Mouse (Mus musculus): ENCODE measurements around the gene Kazn. TPM values are rescaled to one million over a fixed set of nuclear protein-coding genes. Genes with fewer than 3 reads are reported as not detected.

The Kazn gene
- total RNA-seq, 2 experiments from 2014 or later = not detected

DNA sequence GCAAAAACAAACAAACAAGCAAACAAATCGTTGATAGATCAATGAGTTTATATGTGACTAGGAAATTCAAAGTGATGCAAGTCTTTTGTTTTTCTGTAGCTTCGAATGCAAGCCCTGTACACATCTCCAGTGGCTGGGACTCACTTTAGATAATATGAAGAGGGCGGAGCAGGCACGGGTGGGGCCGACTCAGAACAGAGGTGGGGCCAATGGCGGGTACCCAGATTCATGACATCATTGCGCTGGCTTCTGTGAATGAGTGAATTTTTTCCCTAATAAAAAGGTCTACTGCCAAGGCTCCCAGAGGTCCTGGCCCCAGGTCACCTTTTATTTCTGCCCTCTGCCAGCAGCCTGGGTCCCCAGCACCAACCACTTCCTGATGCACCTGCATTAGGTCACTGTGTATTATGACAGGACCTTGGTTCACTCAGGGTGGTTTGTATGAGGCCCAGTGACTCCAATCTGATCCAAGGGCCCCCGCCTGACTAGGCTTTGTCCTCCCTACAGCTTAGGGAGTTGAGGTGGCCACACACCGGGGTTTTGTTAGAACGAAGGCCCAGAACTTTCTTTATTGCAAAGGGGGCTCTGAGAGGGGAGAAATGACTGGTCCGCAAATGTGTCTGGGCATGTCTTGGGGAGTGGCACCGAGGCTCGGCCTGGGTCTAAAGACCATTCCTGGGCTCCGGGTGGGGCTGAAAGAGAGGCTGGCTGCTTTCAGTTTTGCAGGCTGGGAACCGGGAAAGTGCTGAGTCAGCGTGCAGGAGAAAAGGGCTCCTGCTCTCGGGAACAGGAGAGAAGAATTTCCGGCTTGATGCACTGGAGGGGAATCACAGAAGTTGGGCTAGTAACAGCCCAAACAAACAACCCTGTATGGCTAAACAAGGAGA is 68.1 kb downstream of the Kazn start:
- no peak for ATAC-seq (replicated peaks; ENCODE audit: low FRiP score, poor library complexity, severe bottlenecking)

DNA sequence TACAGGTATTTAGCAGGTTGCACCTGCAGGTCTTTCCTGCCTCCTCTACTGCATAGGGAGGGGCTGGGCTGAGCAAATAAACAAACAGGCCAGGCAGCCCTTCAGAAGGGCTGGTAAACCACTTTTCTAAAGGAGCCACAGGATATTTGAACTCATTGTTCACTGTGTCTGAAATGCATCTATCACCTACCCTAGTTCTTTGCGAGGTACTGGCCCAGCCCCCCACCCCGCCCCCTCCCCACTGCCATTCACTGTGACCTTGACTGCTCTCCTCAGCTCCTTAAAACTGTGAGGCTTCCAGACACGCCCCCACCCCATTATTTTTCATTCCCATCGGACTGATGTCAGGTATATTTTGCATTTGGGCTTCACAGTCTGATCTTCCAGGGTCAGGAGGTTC is 69.6 kb downstream of the Kazn start:
- no peak for ATAC-seq (replicated peaks; ENCODE audit: low FRiP score, poor library complexity, severe bottlenecking)

DNA sequence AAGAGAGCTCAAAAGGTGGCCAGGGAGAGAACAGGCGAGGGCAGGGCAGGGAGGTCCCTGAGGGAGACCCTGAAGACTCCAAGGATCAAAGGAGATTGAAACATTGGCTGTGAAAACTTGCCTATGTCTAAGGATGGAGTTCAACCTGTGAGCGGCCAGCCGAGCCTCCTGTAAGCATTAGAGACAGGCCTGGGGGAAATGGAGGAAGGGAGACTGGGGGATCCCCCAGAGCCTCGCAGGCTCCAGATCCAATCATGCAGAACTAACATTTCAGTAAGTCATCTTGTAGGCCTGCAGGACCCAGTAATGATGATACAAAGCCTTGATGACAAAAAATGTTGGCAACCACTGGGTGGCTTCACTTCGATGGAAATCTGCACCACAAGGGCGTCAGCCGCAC is 70.8 kb downstream of the Kazn start:
- no peak for ATAC-seq (replicated peaks; ENCODE audit: low FRiP score, poor library complexity, severe bottlenecking)

DNA sequence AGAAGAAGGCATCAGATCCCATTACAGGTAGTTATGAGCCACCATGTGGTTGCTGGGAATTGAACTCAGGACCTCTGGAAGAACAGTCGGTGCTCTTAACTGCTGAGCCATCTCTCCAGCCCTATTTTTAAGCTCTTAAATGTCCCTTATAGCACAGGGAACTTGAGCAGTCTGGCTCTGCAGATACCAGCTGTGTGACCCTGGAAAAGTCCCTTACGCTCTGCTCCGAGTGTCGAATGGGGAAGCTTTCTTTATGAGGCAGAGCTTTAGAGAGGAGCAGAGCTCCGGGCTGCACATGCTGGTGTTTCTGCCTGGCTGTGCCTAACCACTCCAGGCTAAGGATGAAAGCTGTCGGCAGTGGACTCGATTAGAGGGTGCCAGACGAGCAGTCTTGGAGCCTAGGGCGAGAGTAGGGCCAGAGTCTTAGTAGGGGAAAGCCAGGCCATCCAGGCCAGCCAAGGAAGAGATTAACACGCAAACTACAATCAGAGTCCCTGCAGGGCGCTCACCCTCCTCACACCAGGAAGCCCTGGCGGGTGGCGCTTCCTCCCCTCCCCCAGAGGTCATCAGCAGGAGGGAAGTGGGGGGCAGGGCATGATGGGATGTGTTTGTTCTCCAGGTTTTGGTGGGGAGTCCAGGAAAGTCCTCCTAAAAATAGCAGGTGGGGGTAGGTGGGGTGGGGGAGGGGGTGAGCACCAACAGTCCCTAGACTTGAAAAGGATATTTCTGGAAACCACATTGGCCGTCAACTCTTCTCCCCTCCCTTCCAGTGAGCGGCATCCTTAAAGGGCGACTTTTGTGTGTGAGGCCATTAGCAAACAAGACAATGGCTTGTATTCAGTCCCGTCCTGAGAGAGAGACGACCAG is 73.1 kb downstream of the Kazn start:
- ATAC-seq (replicated peaks; ENCODE audit: low FRiP score, poor library complexity, severe bottlenecking) = no peak

DNA sequence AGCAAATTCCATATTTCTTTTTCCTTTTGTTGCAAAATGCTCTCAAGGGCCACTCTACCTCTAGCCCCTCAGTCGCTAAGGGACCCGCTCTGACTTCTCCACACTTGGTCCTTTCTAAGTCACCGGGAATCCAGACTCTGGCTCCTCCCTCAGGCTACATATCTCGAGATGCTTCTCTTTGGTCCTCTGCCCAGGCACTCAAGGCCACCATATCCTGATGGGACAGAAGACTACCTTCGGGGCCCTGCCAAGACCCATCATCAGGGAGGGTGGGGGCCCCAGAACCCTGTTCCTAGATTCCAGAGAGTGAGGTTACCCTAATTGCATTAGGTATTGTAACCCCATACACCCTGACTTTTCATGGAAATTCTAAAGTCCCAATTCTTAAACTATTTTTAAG is 73.8 kb downstream of the Kazn start:
- ATAC-seq (replicated peaks; ENCODE audit: low FRiP score, poor library complexity, severe bottlenecking) = no peak

DNA sequence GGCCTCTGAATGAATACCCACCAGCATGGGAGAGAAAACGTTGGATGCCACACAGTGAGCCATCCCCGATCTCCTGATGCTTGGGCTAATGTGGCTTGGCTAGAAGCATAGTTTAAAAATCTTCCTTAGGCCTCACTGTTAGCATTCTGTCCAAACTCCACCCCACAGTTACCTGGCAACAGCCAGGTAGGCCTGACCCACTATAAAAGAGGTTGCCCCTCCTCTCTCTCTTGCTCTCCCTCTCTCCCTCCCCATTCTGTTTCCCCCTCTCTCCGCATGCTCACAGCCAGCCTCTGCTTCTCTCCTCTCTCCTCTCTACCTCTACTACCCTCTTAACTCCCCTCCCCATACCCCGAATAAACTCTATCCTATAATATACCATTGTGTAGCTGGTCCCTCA is 74.8 kb downstream of the Kazn start:
- no peak for ATAC-seq (replicated peaks; ENCODE audit: low FRiP score, poor library complexity, severe bottlenecking)

DNA sequence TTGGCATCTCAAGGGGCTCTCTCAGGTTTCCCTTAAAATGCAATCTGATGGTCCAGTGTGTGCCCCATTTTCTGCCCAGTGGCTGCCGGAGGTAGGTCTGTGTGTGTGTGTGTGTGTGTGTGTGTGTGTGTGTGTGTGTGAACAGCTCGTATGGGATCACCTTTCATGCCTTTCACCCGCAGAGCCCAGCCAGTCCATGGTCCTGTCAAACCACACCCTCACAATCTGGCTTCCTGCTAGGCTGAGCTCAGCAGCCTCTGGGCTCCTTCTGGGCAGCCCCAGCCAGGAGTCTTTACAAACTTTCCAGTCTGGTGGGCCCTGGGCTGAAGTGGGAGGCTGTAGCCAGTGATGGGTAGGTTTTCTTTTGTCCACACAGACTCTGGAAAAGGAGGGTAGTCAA is 75.3 kb downstream of the Kazn start:
- ATAC-seq (replicated peaks; ENCODE audit: low FRiP score, poor library complexity, severe bottlenecking) = no peak

DNA sequence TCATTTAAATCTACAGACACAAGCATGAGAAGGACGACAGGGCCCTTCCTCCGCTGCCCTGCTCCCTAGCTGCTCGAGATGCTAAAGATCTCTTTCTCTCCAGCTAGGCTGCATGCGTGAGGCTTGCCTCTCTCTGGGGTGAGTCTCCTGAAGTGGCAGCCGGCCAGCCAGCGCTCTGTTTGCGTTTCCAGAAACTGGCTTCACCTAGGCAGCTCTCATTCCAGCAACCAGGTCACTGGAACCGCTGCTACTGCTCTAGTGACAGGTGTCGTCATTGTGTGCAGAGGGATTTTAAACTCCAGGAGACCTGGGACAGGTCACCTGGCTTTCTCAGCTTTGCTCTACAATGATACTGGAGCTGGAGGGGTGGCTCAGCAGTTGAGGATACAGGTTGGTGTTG is 76.5 kb downstream of the Kazn start:
- ATAC-seq (replicated peaks; ENCODE audit: low FRiP score, poor library complexity, severe bottlenecking) = no peak

DNA sequence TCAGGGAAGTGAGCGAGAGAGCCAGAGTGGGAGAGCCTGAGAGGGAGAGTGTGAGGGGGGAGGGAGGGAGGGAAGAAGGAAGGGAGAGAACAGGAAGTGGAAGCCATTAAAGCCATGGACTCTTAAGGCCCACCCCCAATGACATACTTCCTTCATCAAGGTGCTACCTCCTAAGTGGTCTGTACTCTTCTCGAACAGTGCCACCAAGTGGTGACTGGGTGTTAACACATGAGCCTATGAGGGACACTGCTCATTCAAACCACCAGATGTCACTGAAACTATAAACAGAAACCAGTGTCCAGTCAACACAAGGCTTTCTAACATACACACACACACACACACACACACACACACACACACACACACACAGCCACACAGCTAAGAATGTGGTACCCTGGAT is 77.1 kb downstream of the Kazn start:
- ATAC-seq (replicated peaks; ENCODE audit: low FRiP score, poor library complexity, severe bottlenecking) = no peak

DNA sequence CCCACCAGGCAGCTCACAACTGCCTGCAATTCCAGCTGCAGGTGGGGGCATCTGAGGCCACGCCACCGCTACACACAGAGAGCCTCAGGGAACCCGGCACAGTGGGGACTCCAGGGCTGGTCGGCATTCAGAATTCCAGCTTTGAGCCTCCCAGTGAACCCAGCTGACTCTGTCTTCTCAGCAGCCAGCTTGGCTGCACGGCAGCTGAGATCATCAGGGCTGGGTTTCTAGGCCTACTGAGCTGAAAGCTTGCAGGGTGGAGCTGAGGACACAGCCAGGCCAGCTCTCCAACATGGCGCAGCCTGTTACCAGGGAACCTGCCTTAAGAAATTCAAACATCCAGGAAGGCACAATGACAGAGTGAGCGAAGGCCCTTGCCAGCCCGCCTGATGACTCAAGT is 79.2 kb downstream of the Kazn start:
- no peak for ATAC-seq (replicated peaks; ENCODE audit: low FRiP score, poor library complexity, severe bottlenecking)

DNA sequence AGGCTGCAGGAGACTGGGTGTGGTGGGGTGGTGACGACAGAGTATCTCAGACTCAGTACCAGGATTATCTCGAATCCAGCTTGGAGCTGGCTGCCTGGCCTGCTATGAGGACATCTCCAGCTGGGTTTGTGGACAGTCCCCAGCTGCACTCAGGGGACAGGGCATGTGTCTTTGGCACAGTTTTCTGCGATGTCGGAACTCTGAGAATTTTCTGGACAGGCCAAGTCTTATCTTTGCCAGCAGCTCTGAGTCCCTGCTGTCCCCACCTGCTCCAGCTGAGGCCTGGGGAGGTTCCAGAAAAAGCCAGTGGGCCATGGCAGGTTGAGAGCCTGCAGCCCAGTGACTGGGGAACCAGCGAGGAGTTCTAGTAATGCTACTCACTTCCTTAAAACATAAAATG is 82.7 kb downstream of the Kazn start:
- no peak for ATAC-seq (replicated peaks; ENCODE audit: low FRiP score, poor library complexity, severe bottlenecking)

DNA sequence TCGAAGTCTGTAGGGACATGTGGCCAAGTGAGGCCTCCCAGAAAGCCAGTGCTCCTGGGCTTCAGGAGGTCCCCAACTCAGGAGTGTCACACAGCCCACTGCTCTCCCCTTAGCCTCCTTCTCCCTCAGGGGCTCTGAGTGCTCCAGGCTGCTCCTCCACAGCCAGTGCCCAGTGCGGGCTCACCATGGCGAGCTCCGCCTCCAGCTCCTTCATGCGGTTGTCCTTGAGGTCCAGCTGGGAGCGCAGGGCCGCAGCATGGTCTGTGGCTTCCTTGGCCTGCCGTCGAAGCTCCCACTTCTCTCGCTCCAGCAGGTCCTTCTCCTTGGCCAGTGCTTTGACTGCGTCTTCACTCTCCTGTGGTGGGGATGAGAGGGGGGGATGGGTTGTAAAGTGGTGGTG is 85.0 kb downstream of the Kazn start:
- ATAC-seq (replicated peaks; ENCODE audit: low FRiP score, poor library complexity, severe bottlenecking) = no peak

DNA sequence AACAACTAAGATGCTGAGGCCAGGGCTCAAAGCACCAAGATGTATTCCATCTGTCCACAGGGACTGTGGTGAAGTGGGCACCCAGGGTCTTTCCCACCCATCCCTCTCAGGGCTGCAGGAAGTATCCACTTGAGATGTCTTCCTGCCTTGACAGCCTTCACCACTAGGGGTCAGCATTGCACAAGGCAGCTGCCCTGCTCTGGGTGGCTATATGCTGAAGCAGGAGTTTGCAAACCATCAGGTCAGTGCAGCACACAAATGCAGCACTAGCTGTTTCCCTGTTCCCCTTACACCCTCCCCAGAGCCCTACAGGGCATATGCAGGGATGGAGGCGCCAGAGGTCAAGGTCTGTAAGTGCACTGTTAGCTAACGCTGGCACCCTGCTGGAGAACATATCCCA is 85.7 kb downstream of the Kazn start:
- ATAC-seq (replicated peaks; ENCODE audit: low FRiP score, poor library complexity, severe bottlenecking) = peak; percentile 75

DNA sequence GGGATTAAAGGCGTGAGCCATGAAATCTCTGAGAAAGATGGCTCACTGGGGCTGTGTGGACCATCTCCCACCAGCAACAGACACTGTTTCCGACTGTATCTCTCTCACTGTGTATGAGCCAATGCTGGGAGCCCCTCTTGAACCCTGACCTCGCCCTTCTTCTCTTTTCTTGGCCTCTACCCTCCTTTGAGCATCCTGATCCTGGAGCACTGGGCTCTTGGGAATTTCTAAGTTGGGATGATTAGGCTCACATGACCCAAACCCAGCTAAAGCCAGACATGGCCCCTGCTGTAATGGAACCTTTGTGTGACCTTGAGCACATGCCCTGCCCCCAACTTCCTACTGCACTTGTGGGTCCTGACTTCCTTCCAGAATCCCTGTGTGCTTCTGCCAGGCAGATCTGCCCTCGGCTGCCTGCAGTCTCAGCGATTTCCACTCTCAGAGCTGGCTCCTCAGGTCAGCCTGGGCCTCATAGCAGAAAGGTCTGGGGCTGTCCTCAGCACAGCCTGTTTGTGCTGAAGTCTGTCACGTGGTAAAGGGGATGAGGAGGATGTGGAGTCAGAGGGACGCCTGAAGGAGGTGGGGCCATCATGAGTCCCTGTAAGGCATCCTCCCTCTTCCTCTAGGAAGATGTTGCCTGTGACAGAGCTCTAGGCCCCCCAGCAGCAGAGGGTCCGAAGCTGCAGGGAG is 86.3 kb downstream of the Kazn start:
- no peak for ATAC-seq (replicated peaks; ENCODE audit: low FRiP score, poor library complexity, severe bottlenecking)

DNA sequence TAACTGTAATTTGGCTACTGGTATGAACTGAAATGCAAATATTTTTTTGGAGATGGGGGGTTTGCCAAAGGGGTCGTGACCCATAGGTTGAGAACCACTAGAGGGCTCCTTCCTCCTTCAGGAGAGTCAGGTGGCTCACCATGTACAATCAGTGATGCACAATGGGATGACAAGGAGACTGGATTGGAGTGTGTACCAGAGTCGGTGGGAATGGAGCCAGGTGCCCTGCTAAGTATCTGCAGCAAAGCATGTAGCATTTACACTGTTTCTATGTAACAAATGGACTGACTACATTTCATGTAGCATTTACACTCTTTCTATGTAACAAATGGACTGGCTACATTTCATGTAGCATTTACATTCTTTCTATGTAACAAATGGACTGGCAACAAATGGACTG is 89.1 kb downstream of the Kazn start:
- ATAC-seq (replicated peaks; ENCODE audit: low FRiP score, poor library complexity, severe bottlenecking) = no peak

DNA sequence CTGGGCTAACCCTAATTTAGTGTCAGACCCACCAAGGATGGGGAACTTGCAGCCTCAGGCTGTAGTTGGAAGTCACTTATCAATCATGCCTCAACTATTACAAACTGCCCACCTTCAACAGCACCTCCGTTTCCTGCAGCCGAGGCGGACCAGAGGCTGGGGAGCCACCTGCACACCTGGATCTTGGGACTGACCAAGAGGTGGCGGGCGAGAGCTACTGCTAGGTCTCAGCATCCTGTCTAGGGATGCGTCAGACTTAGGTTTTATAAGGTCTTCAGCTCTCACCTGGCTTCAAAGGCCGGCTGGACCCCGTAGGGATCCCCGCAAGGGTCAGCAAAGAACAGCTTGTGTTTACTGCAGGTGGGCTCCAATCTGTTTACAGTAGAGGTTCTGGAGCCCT is 90.0 kb downstream of the Kazn start:
- no peak for ATAC-seq (replicated peaks; ENCODE audit: low FRiP score, poor library complexity, severe bottlenecking)

DNA sequence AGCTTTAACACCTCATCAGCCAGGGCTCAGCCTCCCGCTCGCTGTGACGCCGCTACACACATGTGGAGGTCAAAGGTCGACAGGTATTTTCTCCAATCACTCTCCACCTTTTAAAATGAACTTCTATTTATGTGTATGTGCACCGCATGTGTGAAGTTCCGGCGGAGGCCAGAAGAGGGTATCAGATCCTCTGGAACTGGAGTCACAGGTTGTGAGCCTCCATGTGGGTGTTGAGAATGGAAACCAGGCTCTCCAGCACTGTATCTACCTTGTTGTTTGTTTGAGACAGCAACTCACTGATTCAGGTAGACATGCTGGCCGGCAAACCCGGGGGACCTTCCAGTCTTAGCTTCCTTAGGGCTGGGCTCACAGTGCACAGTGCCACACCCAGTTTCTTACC is 91.5 kb downstream of the Kazn start:
- no peak for ATAC-seq (replicated peaks; ENCODE audit: low FRiP score, poor library complexity, severe bottlenecking)

DNA sequence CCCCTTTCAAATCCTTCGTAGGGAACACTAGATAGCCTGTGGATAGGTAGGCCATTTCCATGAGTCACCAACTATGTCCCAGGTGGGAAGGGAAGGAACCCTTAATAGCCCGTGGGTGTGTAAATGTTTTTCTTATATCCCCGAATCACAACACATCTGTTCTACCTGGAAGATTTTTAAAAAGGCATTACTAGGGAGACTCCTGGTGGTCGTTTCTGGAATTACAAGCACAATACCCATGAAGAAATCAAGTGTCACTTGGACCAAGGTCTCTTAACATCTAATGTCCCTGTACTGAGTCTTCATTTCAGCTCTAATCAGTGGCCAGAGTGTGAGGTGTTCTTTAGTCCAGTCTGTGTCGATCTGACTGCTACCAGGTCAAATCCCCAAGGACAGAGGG is 95.1 kb downstream of the Kazn start:
- ATAC-seq (replicated peaks; ENCODE audit: low FRiP score, poor library complexity, severe bottlenecking) = no peak

DNA sequence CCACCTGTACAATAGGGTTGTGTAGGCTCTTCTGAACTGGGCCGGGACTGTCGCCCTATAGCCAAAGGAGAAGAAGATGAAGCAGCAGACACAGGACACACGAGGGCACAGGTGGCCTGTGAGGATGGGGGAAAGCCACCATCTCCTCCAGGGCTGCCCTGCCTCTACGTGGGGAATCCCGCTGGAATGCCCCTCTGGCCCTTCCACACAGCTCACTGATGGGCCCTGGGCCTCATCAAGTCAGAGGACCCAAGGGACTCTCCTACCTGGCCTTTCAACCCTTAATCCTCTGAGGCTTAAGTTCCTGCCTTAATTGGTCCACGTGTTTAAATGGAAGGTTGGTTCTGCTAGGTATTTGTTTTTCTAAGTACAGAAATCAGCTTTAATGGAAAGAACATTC is 95.9 kb downstream of the Kazn start:
- ATAC-seq (replicated peaks; ENCODE audit: low FRiP score, poor library complexity, severe bottlenecking) = no peak

DNA sequence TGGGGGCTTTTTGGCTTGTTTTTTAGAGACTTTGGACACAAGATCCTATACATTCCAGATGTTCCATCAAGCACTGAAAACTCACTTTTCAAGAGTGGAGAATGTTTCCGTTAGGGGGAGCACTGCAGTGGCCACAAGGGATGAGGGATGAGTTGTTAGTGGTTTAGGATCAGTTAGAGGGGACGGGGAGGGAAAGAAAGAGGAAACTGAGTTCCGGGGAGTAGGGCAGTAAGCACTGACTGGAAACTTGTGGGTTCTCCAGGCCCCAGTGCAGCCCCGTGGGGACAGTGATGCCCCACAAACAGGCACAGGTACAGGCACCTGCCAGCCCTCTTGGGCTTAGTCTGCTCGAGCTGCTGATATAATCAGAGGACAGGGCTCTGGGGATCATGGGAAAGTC is 99.5 kb downstream of the Kazn start:
- ATAC-seq (replicated peaks; ENCODE audit: low FRiP score, poor library complexity, severe bottlenecking) = no peak
